Mouse (Mus musculus) forebrain, embryonic 16.5 days (tissue): ENCODE measurements around the gene Gfod1. TPM values are rescaled to one million over a fixed set of nuclear protein-coding genes. Genes with fewer than 3 reads are reported as not detected.
A peak's percentile ranks its signal among the peaks of the same experiment; 100 is the strongest.

ENCODE experiments used
- ATAC-seq: fragments of 200-750 bp; cut with Nextera tagmentation; 2 replicates; pipeline ENCODE4 v1.8.0; 2017; ENCODE audit warnings: mild to moderate bottlenecking, moderate library complexity
- H3K27ac ChIP-seq: fragments of 300-500 bp; sonication (generic); 2 replicates; pipeline ENCODE4 v1.5.1; 2014; ENCODE audit warnings: low read length, control low read depth
- H3K27me3 ChIP-seq: fragments of 300-500 bp; sonication (generic); replicated peaks from 2 replicates; pipeline ENCODE4 v1.6.1; 2014; ENCODE audit warnings: low read length; ENCODE audit not compliant: control insufficient read depth, insufficient read depth
- H3K36me3 ChIP-seq: fragments of 300-500 bp; sonication (generic); 2 replicates; pipeline ENCODE4 v1.6.1; 2014; ENCODE audit not compliant: control insufficient read depth, insufficient read depth
- H3K4me1 ChIP-seq: fragments of 300-500 bp; sonication (generic); replicated peaks from 2 replicates; pipeline ENCODE4 v1.6.1; 2014; ENCODE audit warnings: low read length; ENCODE audit not compliant: control insufficient read depth, insufficient read depth
- H3K4me2 ChIP-seq: fragments of 300-500 bp; sonication (generic); 2 replicates; pipeline ENCODE4 v1.6.1; 2014; ENCODE audit warnings: mild to moderate bottlenecking, low read length, control low read depth
- H3K4me3 ChIP-seq: fragments of 300-500 bp; sonication (generic); replicated peaks from 2 replicates; pipeline ENCODE4 v1.5.1; 2014; ENCODE audit warnings: mild to moderate bottlenecking, low read length, control low read depth
- H3K9ac ChIP-seq: fragments of 300-500 bp; sonication (generic); replicated peaks from 2 replicates; pipeline ENCODE4 v1.6.1; 2014; ENCODE audit warnings: low read depth, low read length, control low read depth
- H3K9me3 ChIP-seq: fragments of 300-500 bp; sonication (generic); 2 replicates; pipeline ENCODE4 v1.6.1; 2016; ENCODE audit warnings: low read length; ENCODE audit not compliant: control insufficient read depth
- WGBS: fragments of 180-500 bp; shearing (Covaris S2); extraction: QIAGEN DNeasy Blood & Tissue Kit; methylation state at CpG from one replicate; pipeline ENCODE4 v1.1.7; 2014; 5-methylcytosine and 5-hydroxymethylcytosine counted together
- polyA plus RNA-seq: library from polyadenylated mRNA; unstranded; fragments of >200 nt; fragmentation: Nextera tagmentation; extraction: Ambion mirVana; gene quantifications from 2 replicates; pipeline ENCODE4 v1.2.1, GENCODE M21; 2015

Gfod1 gene
- polyA plus RNA-seq, 1 experiment from 2014 or later = 2.3 TPM

GRCm38 (mm10) chr13:43292892-43293291 is 11.1 kb downstream of the Gfod1 start:
- no peaks in the 10 kb centered on the region for H3K27me3 ChIP-seq
- no peak for ATAC-seq
- H3K9me3 ChIP-seq = no peaks in the 10 kb centered on the region
- no peak overlapping the region for H3K4me3 ChIP-seq
- WGBS = 93% methylated on average over 4 of the region's 4 CpGs
- no peaks in the 10 kb centered on the region for H3K4me1 ChIP-seq
- no peaks in the 10 kb centered on the region for H3K36me3 ChIP-seq
- H3K9ac ChIP-seq = no peak overlapping the region
- no peak overlapping the region for H3K27ac ChIP-seq
- no peak overlapping the region for H3K4me2 ChIP-seq

- Histone ChIP-seq H3K4me3 (no peak overlapping the region), H3K9ac (no peak overlapping the region), H3K4me2 (no peak overlapping the region), H3K36me3 (no peaks in the 10 kb centered on the region), H3K27ac (no peak overlapping the region), H3K9me3 (no peaks in the 10 kb centered on the region), H3K27me3 (no peaks in the 10 kb centered on the region), H3K4me1 (no peaks in the 10 kb centered on the region; the same call in 1 of the 2 replicates)
- WGBS = 68% methylated on average over 6 of the region's 6 CpGs
- peak; percentile 23; the same call in 1 of the 2 replicates for ATAC-seq
Observed at GRCm38 (mm10) chr13:43289076-43289475, 14.9 kb downstream of the Gfod1 start.

- Histone ChIP-seq H3K4me3 (no peak overlapping the region), H3K4me1 (no peaks in the 10 kb centered on the region; the same call in 1 of the 2 replicates), H3K4me2 (no peak overlapping the region), H3K36me3 (no peaks in the 10 kb centered on the region), H3K27ac (no peak overlapping the region), H3K27me3 (no peaks in the 10 kb centered on the region), H3K9me3 (no peaks in the 10 kb centered on the region), H3K9ac (no peak overlapping the region)
- WGBS = 72% methylated on average over 4 of the region's 4 CpGs
- ATAC-seq = no peak
Observed at GRCm38 (mm10) chr13:43288444-43288843, 15.5 kb downstream of the Gfod1 start.

DNA sequence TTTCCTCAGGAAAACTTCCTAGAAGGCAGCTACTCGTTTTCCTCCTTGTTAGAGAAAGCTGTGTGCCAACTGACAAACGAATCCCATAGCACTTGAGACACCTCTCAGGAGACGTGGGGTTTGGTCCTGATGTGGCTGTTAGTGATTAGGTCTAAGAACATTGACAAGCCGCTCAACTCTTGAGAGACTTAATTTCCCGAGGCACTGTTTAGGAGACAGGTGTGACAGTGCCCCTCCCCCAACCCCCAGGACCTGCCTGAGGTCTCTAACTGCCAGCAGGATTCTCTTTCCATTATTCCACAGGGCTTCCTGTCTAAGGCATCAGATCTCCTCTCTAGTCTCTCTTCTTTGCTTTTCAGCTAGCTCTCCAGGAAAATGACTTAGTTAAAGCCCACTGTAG is 15.9 kb downstream of the Gfod1 start:
- Histone ChIP-seq H3K4me3 (no peak overlapping the region), H3K9ac (no peak overlapping the region), H3K27ac (no peak overlapping the region), H3K9me3 (no peaks in the 10 kb centered on the region), H3K4me1 (no peaks in the 10 kb centered on the region; the same call in 1 of the 2 replicates), H3K27me3 (no peaks in the 10 kb centered on the region), H3K4me2 (no peak overlapping the region), H3K36me3 (no peaks in the 10 kb centered on the region)
- ATAC-seq = no peak
- WGBS = 46% methylated on average over 5 of the region's 5 CpGs

GRCm38 (mm10) chr13:43286836-43287235 is 17.1 kb downstream of the Gfod1 start:
- no peak for ATAC-seq
- Histone ChIP-seq H3K4me2 (no peak overlapping the region), H3K27ac (no peak overlapping the region), H3K4me3 (no peak overlapping the region), H3K36me3 (no peaks in the 10 kb centered on the region), H3K4me1 (no peaks in the 10 kb centered on the region; the same call in 1 of the 2 replicates), H3K9me3 (no peaks in the 10 kb centered on the region), H3K9ac (no peak overlapping the region), H3K27me3 (no peaks in the 10 kb centered on the region)
- 72% methylated on average over 7 of the region's 7 CpGs for WGBS

GRCm38 (mm10) chr13:43284711-43285151 is 19.2 kb downstream of the Gfod1 start:
- no peak overlapping the region for H3K9ac ChIP-seq
- no peaks in the 10 kb centered on the region for H3K27me3 ChIP-seq
- H3K4me1 ChIP-seq = no peaks in the 10 kb centered on the region; the same call in 1 of the 2 replicates
- no peaks in the 10 kb centered on the region for H3K9me3 ChIP-seq
- H3K36me3 ChIP-seq = no peaks in the 10 kb centered on the region
- no peak for ATAC-seq
- H3K4me2 ChIP-seq = no peak overlapping the region
- no peak overlapping the region for H3K4me3 ChIP-seq
- 75% methylated on average over 4 of the region's 4 CpGs for WGBS
- H3K27ac ChIP-seq = no peak overlapping the region

DNA sequence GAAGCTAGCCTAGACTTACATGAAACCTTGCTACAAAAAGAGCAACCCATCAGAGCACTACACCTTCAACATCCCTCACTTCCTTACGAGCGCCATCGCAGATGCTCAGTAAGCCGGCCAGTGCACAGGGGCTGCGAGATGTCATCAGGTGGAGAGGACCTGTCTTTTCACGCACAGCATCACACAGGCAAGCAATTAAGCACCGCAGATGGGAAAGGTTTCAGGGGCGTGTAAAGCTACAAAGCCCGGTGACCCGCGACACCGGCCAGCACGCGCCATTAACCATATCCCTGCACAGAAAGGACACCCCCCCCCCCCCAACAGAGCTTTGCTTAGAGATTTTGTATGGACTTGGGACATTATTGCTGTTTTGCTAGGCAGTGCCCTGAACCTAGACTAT is 30.1 kb downstream of the Gfod1 start:
- ATAC-seq = no peak
- Histone ChIP-seq H3K4me2 (no peak overlapping the region), H3K9ac (no peak overlapping the region), H3K4me3 (no peak overlapping the region), H3K36me3 (no peaks in the 10 kb centered on the region), H3K4me1 (peaks cover 8% of the 10 kb centered on the region), H3K27ac (no peak overlapping the region), H3K27me3 (no peaks in the 10 kb centered on the region), H3K9me3 (no peaks in the 10 kb centered on the region)
- WGBS = 82% methylated on average over 14 of the region's 14 CpGs

DNA sequence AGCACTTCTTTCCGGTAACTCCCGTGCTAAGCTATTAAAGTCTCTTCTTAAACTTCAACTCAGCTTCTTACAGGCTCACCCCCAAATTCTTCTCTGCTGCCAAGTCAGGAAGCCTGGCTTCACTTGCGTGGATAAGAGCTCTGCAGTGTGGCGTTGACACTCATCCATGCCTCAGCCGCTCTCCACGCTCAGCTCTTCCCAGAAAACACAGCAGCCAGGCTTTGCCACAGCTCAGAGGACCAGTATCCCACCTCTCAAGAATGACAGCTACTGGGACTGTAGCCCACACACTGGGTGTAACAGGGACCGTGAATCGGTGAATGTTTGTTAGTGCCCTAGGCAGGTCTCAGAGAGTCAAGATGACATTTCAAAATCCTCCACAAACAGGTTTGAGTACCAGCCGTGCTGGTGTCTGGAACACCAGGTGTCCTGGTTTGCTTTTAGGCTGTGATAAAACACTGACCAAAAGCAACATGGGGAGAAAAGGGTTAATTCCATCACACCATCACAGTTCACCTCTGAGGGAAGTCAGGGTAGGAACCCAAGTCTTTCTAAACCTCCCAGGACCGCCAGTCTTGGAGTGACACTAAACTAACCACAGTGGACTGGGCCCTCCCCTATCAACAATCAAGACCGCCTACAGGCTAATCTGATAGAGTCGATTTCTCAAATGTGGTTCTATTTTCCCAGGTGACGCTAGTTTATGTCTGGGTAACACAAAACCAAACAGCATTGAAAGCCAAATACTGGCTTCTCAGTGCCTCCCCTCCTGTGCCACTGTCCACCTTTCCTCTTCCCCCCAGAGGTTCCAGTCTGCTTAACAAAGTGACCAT is 31.5 kb downstream of the Gfod1 start:
- H3K4me1 ChIP-seq = peaks cover 11% of the 10 kb centered on the region
- no peaks in the 10 kb centered on the region for H3K27me3 ChIP-seq
- no peak overlapping the region for H3K4me3 ChIP-seq
- no peak overlapping the region for H3K4me2 ChIP-seq
- no peak overlapping the region for H3K27ac ChIP-seq
- no peaks in the 10 kb centered on the region for H3K9me3 ChIP-seq
- no peaks in the 10 kb centered on the region for H3K36me3 ChIP-seq
- 72% methylated on average over 13 of the region's 13 CpGs for WGBS
- no peak for ATAC-seq
- no peak overlapping the region for H3K9ac ChIP-seq

- Histone ChIP-seq H3K4me3 (no peak overlapping the region), H3K27me3 (no peaks in the 10 kb centered on the region), H3K9ac (no peak overlapping the region), H3K9me3 (no peaks in the 10 kb centered on the region), H3K36me3 (no peaks in the 10 kb centered on the region), H3K4me2 (no peak overlapping the region), H3K27ac (no peak overlapping the region), H3K4me1 (peaks cover 11% of the 10 kb centered on the region)
- 82% methylated on average over 9 of the region's 9 CpGs for WGBS
- ATAC-seq = no peak
Observed at GRCm38 (mm10) chr13:43271481-43271880, 32.5 kb downstream of the Gfod1 start.
